Mouse (Mus musculus): ENCODE results near the gene Gm26965. TPM values are rescaled to one million over a fixed set of nuclear protein-coding genes. Genes with fewer than 3 reads are reported as not detected.

The Gm26965 gene
- total and polyA plus RNA-seq, 2 experiments, result not detected

GRCm38 (mm10) chr13:67527049-67527730, 1.2 kb upstream of the Gm26965 start:
- TF ChIP-seq CTCF (IDR thresholded peaks at IDR 0.05; ENCODE audit: low read depth, low read length) (no peak), POLR2A (IDR thresholded peaks at IDR 0.05; ENCODE audit: extremely low read depth, insufficient read depth, low read length) (no peak)
- no peak overlapping the region for H3K27ac ChIP-seq (replicated peaks; ENCODE audit: insufficient read depth, low read depth, low read length)
- peaks cover 15% of the 10 kb centered on the region; the same call in 1 of the 2 replicates for H3K79me2 ChIP-seq (ENCODE audit: control insufficient read depth, insufficient read depth, low read length)
- WGBS, result 85% methylated on average over 3 of the region's 3 CpGs
- H3K27me3 ChIP-seq (ENCODE audit: control insufficient read depth, insufficient read depth, low read length), result no peaks in the 10 kb centered on the region
- H3K9ac ChIP-seq (ENCODE audit: low read depth, low read length), result no peak overlapping the region
- no peaks in the 10 kb centered on the region for H3K36me3 ChIP-seq (ENCODE audit: control insufficient read depth, insufficient read depth, low read length)
- no peak overlapping the region for H3K4me3 ChIP-seq (ENCODE audit: insufficient read depth, low read depth, low read length)
- peaks cover 3% of the 10 kb centered on the region for H3K4me1 ChIP-seq (ENCODE audit: control insufficient read depth, insufficient read depth, low read length)
- no peak for DNase-seq (ENCODE audit: extremely low read depth, low read depth, low spot score)

GRCm38 (mm10) chr13:67500908-67501307, 25.0 kb downstream of the Gm26965 start:
- Histone ChIP-seq H3K4me3 (ENCODE audit: insufficient read depth, low read depth, low read length) (no peak overlapping the region), H3K27ac (replicated peaks; ENCODE audit: insufficient read depth, low read depth, low read length) (no peak overlapping the region), H3K36me3 (ENCODE audit: control insufficient read depth, insufficient read depth, low read length) (peaks cover 5% of the 10 kb centered on the region), H3K79me2 (ENCODE audit: control insufficient read depth, insufficient read depth, low read length) (peaks cover 3% of the 10 kb centered on the region; the same call in 1 of the 2 replicates), H3K4me1 (ENCODE audit: control insufficient read depth, insufficient read depth, low read length) (no peaks in the 10 kb centered on the region), H3K9ac (ENCODE audit: low read depth, low read length) (no peak overlapping the region), H3K27me3 (ENCODE audit: control insufficient read depth, insufficient read depth, low read length) (no peaks in the 10 kb centered on the region)
- DNase-seq (ENCODE audit: extremely low read depth, low read depth, low spot score), result no peak
- no peak for TF ChIP-seq POLR2A (IDR thresholded peaks at IDR 0.05; ENCODE audit: extremely low read depth, insufficient read depth, low read length)
- no peak for TF ChIP-seq CTCF (IDR thresholded peaks at IDR 0.05; ENCODE audit: low read depth, low read length)
- WGBS, result 91% methylated on average over 1 of the region's 1 CpGs

GRCm38 (mm10) chr13:67500084-67500719, 25.7 kb downstream of the Gm26965 start, which contains the start of gene Zfp58:
Gene Zfp58, minus strand, starts transcription at chr13:67500555.
- DNase-seq (ENCODE audit: extremely low read depth, low read depth, low spot score), result peak; percentile 92
- under 1% methylated on average over 22 of the region's 22 CpGs for WGBS
- H3K27me3 ChIP-seq (ENCODE audit: control insufficient read depth, insufficient read depth, low read length), result no peaks in the 10 kb centered on the region
- H3K79me2 ChIP-seq (ENCODE audit: control insufficient read depth, insufficient read depth, low read length), result peaks cover 3% of the 10 kb centered on the region; the same call in 1 of the 2 replicates
- no peaks in the 10 kb centered on the region for H3K4me1 ChIP-seq (ENCODE audit: control insufficient read depth, insufficient read depth, low read length)
- peaks cover 9% of the 10 kb centered on the region for H3K36me3 ChIP-seq (ENCODE audit: control insufficient read depth, insufficient read depth, low read length)
- peak within 1 kb of the TSS; percentile 76 for H3K4me3 ChIP-seq (ENCODE audit: insufficient read depth, low read depth, low read length)
- TF ChIP-seq POLR2A (IDR thresholded peaks at IDR 0.05; ENCODE audit: extremely low read depth, insufficient read depth, low read length) (no peak), CTCF (IDR thresholded peaks at IDR 0.05; ENCODE audit: low read depth, low read length) (no peak)
- H3K27ac ChIP-seq (replicated peaks; ENCODE audit: insufficient read depth, low read depth, low read length), result peak within 1 kb of the TSS; percentile 9; the same call in 1 of the 2 replicates
- H3K9ac ChIP-seq (ENCODE audit: low read depth, low read length), result peak within 1 kb of the TSS; percentile 68

GRCm38 (mm10) chr13:67495631-67496030, 30.3 kb downstream of the Gm26965 start:
- Histone ChIP-seq H3K4me3 (ENCODE audit: insufficient read depth, low read depth, low read length) (no peak overlapping the region), H3K27me3 (ENCODE audit: control insufficient read depth, insufficient read depth, low read length) (no peaks in the 10 kb centered on the region), H3K36me3 (ENCODE audit: control insufficient read depth, insufficient read depth, low read length) (peaks cover 46% of the 10 kb centered on the region), H3K4me1 (ENCODE audit: control insufficient read depth, insufficient read depth, low read length) (no peaks in the 10 kb centered on the region), H3K79me2 (ENCODE audit: control insufficient read depth, insufficient read depth, low read length) (peaks cover 3% of the 10 kb centered on the region; the same call in 1 of the 2 replicates), H3K9ac (ENCODE audit: low read depth, low read length) (no peak overlapping the region), H3K27ac (replicated peaks; ENCODE audit: insufficient read depth, low read depth, low read length) (no peak overlapping the region)
- no peak for DNase-seq (ENCODE audit: extremely low read depth, low read depth, low spot score)
- TF ChIP-seq CTCF (IDR thresholded peaks at IDR 0.05; ENCODE audit: low read depth, low read length) (no peak), POLR2A (IDR thresholded peaks at IDR 0.05; ENCODE audit: extremely low read depth, insufficient read depth, low read length) (no peak)
- 96% methylated on average over 1 of the region's 1 CpGs for WGBS

GRCm38 (mm10) chr13:67484424-67484811, 41.5 kb downstream of the Gm26965 start:
- Histone ChIP-seq H3K4me1 (ENCODE audit: control insufficient read depth, insufficient read depth, low read length) (peaks cover 5% of the 10 kb centered on the region; the same call in 1 of the 2 replicates), H3K27me3 (ENCODE audit: control insufficient read depth, insufficient read depth, low read length) (no peaks in the 10 kb centered on the region), H3K27ac (replicated peaks; ENCODE audit: insufficient read depth, low read depth, low read length) (peak overlapping the region; percentile 50; the same call in 1 of the 2 replicates), H3K79me2 (ENCODE audit: control insufficient read depth, insufficient read depth, low read length) (peaks cover 5% of the 10 kb centered on the region), H3K4me3 (ENCODE audit: insufficient read depth, low read depth, low read length) (peak overlapping the region; percentile 56), H3K36me3 (ENCODE audit: control insufficient read depth, insufficient read depth, low read length) (peaks cover 11% of the 10 kb centered on the region), H3K9ac (ENCODE audit: low read depth, low read length) (peak overlapping the region; percentile 59)
- no peak for TF ChIP-seq CTCF (IDR thresholded peaks at IDR 0.05; ENCODE audit: low read depth, low read length)
- TF ChIP-seq POLR2A (IDR thresholded peaks at IDR 0.05; ENCODE audit: extremely low read depth, insufficient read depth, low read length), result no peak
- no peak for DNase-seq (ENCODE audit: extremely low read depth, low read depth, low spot score)
- WGBS, result 18% methylated on average over 8 of the region's 8 CpGs

Measured in liver, adult 2 months (tissue).